Mouse (Mus musculus) NIH3T3 (cell line): ENCODE data around the gene Hint2.

Experiments
- DNase-seq: peaks from one replicate; pipeline ENCODE4 v3.0.0-alpha.2; 2012; ENCODE audit warnings: low read depth

Gene Hint2

GRCm38 (mm10) chr4:43655656-43656338 is 469 bp downstream of the Hint2 start:
- no peak for DNase-seq

- no peak for DNase-seq
Observed at GRCm38 (mm10) chr4:43653161-43654015, 2.9 kb downstream of the Hint2 start, which contains the start of gene Spag8. Gene Spag8, minus strand, starts transcription at chr4:43653594.

DNA sequence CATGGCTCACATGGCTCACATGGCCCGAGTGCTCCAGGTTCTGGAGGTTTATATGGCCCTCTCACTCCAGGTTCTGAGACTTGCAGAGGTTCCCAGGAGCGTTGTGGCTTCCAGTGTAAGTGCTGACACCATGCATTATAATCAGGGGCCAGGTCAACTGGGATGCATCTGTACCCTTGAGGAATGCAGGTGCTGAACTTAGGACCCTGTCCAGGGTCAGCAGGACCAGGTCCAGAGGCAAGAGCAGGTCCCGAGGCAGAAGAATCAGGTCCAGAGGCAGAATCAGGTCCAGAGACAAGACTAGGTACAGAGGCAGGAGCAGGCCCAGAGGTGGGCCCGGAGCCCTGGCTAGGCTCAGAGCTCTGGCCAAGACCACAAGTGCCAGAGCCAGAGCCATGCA is 3.5 kb downstream of the Hint2 start:
- DNase-seq = no peak

- no peak for DNase-seq
Observed at GRCm38 (mm10) chr4:43649783-43650182, 6.5 kb downstream of the Hint2 start.

- no peak for DNase-seq
Observed at GRCm38 (mm10) chr4:43640491-43640890, 15.8 kb downstream of the Hint2 start.

GRCm38 (mm10) chr4:43640076-43640475 is 16.2 kb downstream of the Hint2 start:
- no peak for DNase-seq

- no peak for DNase-seq
Observed at GRCm38 (mm10) chr4:43636751-43637150, 19.5 kb downstream of the Hint2 start.

GRCm38 (mm10) chr4:43634621-43635374 is 21.5 kb downstream of the Hint2 start:
- no peak for DNase-seq

GRCm38 (mm10) chr4:43633736-43634135 is 22.5 kb downstream of the Hint2 start:
- no peak for DNase-seq

GRCm38 (mm10) chr4:43633296-43633695 is 23.0 kb downstream of the Hint2 start:
- DNase-seq = no peak

DNA sequence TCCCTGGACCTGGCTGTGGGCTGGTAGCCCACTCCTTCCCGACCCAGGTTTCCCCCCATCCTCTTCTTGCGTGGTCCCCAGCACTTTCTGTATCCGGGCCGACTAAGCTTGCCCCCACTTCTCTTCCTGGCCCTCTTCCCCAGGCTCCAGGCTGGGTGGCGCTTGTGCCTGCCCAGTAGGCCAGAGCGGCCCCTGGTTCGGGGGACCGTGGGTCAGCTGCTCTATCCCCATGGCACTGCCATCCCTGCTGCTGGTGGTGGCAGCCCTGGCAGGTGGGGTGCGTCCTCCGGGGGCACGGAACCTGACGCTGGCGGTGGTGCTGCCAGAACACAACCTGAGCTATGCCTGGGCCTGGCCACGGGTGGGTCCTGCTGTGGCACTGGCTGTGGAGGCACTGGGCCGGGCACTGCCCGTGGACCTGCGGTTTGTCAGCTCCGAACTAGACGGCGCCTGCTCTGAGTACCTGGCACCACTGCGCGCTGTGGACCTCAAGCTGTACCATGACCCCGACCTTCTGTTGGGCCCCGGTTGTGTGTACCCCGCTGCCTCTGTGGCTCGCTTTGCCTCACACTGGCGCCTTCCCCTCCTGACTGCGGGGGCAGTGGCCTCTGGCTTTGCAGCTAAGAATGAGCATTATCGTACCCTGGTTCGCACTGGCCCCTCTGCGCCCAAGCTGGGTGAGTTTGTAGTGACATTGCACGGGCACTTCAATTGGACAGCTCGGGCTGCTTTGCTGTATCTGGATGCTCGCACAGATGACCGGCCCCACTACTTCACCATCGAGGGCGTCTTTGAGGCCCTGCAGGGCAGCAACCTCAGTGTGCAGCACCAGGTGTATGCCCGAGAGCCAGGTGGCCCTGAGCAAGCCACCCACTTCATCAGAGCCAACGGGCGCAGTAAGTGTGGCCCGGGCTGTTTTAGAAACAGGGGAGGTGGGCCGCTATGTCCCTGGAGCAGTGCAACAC is 24.0 kb downstream of the Hint2 start:
- DNase-seq = peak; percentile 38

DNA sequence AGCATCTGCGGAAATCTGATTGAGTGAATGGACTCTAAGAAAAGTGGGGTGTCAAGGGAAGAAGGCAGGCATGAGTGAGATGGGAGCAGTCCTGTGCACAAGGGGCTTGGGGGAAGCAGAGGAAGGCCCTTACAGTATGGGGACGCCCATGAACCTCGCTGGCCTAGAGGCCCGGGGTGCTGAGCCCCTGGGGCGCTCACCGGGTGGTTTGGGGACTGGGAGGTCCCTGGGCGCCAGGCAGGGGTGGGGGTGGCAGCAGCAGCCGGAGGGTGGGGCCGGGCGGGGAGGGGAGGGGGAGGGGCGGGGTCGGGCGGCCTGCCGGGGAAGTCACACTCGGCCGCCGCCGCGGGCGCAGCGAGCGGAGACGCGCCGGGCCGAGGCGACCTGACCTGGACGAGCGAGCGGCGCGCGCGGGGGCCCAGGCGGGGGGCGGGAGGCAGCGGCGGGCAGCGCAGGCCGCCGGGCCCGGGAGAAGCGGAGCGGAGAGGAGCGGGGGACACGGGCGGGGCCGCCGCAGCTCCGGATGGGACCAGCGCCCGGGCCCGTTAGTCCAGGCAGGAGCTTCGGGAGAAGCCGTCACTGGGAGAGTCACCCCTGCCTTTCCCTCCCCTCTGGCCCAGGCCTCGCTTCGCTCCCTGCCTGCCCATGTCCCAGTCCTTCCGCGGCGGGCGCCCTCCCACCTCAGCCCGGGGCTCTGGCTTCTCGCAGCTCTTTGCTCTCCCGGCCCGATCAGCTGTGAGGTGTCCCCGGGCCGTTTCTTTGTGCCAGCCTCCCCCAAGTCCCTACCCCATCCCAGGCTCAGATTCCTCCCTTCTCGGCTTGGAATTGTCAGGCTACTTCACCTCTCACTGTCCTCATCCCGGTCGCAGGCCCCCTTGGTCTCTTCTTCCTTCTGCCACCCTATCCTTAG is 25.0 kb downstream of the Hint2 start, which contains the start of gene Npr2:
TSS of gene Npr2 (plus strand) at position 890 of the 910 bp plus-strand sequence.
- peak; percentile 62 for DNase-seq

DNA sequence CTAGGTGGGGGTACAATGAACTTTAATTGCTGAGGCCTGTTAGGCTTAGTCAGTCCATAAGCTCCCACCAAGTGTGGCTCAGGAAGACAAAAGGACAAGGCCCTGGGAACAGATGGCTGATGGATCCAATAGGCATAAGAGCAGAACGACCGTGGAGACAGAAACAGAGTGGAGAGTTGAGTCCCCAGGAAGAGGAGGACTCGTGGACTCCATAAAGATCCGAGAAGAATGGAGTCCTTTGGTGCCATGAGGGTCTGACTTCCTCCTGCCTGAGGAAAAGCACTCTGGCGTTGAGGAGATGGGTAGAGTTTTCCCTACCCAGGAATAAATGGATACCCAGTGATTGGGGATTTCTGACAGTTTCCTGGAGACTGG is 25.6 kb downstream of the Hint2 start:
- no peak for DNase-seq

DNA sequence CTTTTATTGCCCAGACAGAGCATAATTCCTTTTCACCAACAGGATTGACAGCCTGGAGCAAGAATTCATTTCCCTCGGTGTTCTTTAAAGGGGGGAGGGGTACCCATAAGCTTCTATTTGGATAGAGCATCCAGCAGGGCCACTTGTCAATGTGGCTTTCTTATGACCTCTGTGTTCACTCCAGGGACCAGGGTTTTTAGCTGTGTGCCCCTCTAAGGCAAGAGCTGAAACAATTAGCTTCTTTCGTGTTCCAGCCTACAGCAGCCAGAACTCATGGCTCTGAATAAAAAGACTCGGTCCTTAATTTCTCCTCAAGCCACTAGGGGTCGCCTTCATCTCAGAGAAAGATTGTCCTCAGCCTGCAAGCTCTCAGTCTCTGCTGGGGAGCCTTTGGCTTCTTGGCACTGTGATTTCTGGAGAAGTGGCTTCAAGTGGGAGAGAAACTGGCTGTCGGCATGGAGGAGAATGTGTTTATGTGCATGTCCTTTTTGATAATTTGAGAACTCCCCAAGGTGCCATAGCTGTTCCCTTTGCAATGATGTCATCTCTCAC is 26.2 kb downstream of the Hint2 start:
- DNase-seq = peak; percentile 89

DNA sequence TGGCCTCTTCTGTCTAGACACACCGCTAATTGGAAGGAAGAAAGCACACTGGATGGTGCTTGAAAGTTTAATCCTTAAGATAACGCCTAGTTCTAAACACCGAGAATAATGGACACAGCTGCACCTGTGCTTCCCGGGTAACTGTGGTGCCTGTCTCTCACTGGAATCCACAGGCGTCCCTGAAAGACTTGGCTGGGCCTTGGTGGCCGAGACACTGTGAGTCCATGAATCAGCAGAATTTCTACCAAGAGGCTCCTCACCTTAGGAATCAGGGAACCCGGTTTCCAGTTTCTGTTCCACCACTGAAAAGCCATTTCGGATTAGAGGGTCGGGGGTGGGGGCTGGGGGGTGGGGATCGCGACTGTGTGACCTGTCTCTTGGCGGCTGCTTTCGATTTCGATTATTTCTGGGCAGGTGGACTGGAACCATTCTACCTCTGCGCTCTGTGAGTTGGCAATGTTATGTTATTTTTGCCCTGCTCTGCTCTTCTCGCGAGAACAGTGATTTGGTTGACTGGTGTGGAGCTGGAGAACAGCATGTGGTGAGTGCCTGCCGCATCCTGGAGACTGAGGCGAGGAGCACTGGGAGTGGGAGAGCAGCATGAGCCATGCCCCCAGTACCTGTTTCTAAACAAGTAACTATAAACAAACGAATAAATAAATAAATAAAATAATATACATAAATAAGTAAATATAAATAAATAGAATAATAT is 27.0 kb downstream of the Hint2 start:
- DNase-seq = no peak

- no peak for DNase-seq
Observed at GRCm38 (mm10) chr4:43620146-43620778, 36.0 kb downstream of the Hint2 start.

- DNase-seq = peak; percentile 15
Observed at GRCm38 (mm10) chr4:43613060-43613730, 43.1 kb downstream of the Hint2 start.

DNA sequence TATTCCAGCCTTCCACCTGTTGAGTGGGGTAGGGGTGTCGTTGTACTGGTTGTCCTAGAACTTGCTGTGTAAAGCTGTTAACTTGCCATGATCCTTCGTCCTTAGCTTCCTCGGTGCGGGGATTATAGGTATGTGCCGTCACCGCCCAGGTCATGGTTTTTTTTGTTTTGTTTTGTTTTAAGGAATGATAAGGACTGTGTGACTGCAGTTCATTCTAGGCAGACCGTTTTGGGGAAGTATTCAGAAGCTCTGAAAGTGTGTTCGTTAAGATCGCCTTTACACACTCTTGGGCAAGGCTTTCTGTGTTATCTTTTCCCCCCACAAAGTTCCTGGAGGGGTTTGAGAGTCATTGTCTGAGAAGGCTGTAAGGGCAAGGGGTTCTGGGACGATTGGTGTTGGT is 43.7 kb downstream of the Hint2 start:
- no peak for DNase-seq
